Mouse (Mus musculus) heart, embryonic 11.5 days (tissue): ENCODE data around the gene Pdzd2. TPM values are rescaled to one million over a fixed set of nuclear protein-coding genes. Genes with fewer than 3 reads are reported as not detected.

Experiments used
- ATAC-seq: fragments of 200-750 bp; cut with Nextera tagmentation; replicated peaks from 2 replicates; pipeline ENCODE4 v1.8.0; 2017; ENCODE audit warnings: moderate library complexity; ENCODE audit not compliant: insufficient number of reproducible peaks, low FRiP score, low TSS enrichment
- H3K27ac ChIP-seq: fragments of 300-500 bp; sonication (generic); 2 replicates; pipeline ENCODE4 v1.5.1; 2014; ENCODE audit warnings: mild to moderate bottlenecking, low read depth, low read length
- H3K27me3 ChIP-seq: fragments of 300-500 bp; sonication (generic); 2 replicates; pipeline ENCODE4 v1.6.1; 2014; ENCODE audit warnings: mild to moderate bottlenecking, low read length, mixed read lengths; ENCODE audit not compliant: control insufficient read depth, insufficient read depth
- H3K36me3 ChIP-seq: fragments of 300-500 bp; sonication (generic); 2 replicates; pipeline ENCODE4 v1.6.1; 2014; ENCODE audit warnings: mild to moderate bottlenecking, low read length, moderate library complexity, mixed read lengths; ENCODE audit not compliant: control insufficient read depth, insufficient read depth
- H3K4me1 ChIP-seq: fragments of 300-500 bp; sonication (generic); 2 replicates; pipeline ENCODE4 v1.6.1; 2014; ENCODE audit warnings: low read length; ENCODE audit not compliant: control insufficient read depth, insufficient read depth
- H3K4me2 ChIP-seq: fragments of 300-500 bp; sonication (generic); 2 replicates; pipeline ENCODE4 v1.6.1; 2014; ENCODE audit warnings: mild to moderate bottlenecking, moderate library complexity
- H3K4me3 ChIP-seq: fragments of 300-500 bp; sonication (generic); 2 replicates; pipeline ENCODE4 v1.5.1; 2014; ENCODE audit warnings: low read depth, low read length
- H3K9ac ChIP-seq: fragments of 300-500 bp; sonication (generic); 2 replicates; pipeline ENCODE4 v1.6.1; 2014; ENCODE audit warnings: mild to moderate bottlenecking, low read depth, low read length, moderate library complexity
- H3K9me3 ChIP-seq: fragments of 300-500 bp; sonication (generic); replicated peaks from 2 replicates; pipeline ENCODE4 v1.6.1; 2016; ENCODE audit warnings: low read length; ENCODE audit not compliant: control insufficient read depth
- WGBS: fragments of 180-500 bp; shearing (Covaris S2); extraction: QIAGEN DNeasy Blood & Tissue Kit; methylation state at CpG from one replicate; pipeline ENCODE4 v1.1.7; 2014; ENCODE audit not compliant: insufficient replicate concordance; 5-methylcytosine and 5-hydroxymethylcytosine counted together
- polyA plus RNA-seq: library from polyadenylated mRNA; unstranded; fragments of >200 nt; fragmentation: Nextera tagmentation; extraction: Ambion mirVana; gene quantifications from 2 replicates; pipeline ENCODE4 v1.2.1, GENCODE M21; 2014

Gene Pdzd2
- polyA plus RNA-seq, 1 experiment from 2014 or later: 12.5 TPM

GRCm38 (mm10) chr15:12560505-12560904 is 179.2 kb downstream of the Pdzd2 start:
- Histone ChIP-seq H3K9ac (no peak overlapping the region), H3K9me3 (no peaks in the 10 kb centered on the region), H3K4me1 (no peaks in the 10 kb centered on the region), H3K4me3 (no peak overlapping the region), H3K4me2 (no peak overlapping the region), H3K27me3 (no peaks in the 10 kb centered on the region), H3K27ac (no peak overlapping the region), H3K36me3 (no peaks in the 10 kb centered on the region)
- no peak for ATAC-seq
- 29% methylated on average over 8 of the region's 8 CpGs for WGBS

- Histone ChIP-seq H3K4me2 (no peak overlapping the region), H3K9ac (no peak overlapping the region), H3K4me3 (no peak overlapping the region), H3K4me1 (no peaks in the 10 kb centered on the region), H3K27ac (no peak overlapping the region), H3K27me3 (no peaks in the 10 kb centered on the region), H3K9me3 (no peaks in the 10 kb centered on the region), H3K36me3 (no peaks in the 10 kb centered on the region)
- WGBS: 67% methylated on average over 11 of the region's 11 CpGs
- no peak for ATAC-seq
Measured at GRCm38 (mm10) chr15:12557663-12558436, 181.9 kb downstream of the Pdzd2 start.

GRCm38 (mm10) chr15:12553211-12553610 is 186.5 kb downstream of the Pdzd2 start:
- no peak overlapping the region for H3K4me2 ChIP-seq
- no peak overlapping the region for H3K27ac ChIP-seq
- no peak overlapping the region for H3K4me3 ChIP-seq

GRCm38 (mm10) chr15:12550919-12551318 is 188.8 kb downstream of the Pdzd2 start:
- no peaks in the 10 kb centered on the region for H3K9me3 ChIP-seq
- H3K4me3 ChIP-seq: no peak overlapping the region
- H3K36me3 ChIP-seq: no peaks in the 10 kb centered on the region
- no peak overlapping the region for H3K27ac ChIP-seq
- H3K27me3 ChIP-seq: no peaks in the 10 kb centered on the region
- 24% methylated on average over 3 of the region's 3 CpGs for WGBS
- no peak for ATAC-seq
- no peak overlapping the region for H3K9ac ChIP-seq
- peak overlapping the region; percentile 94; the same call in 1 of the 2 replicates for H3K4me2 ChIP-seq
- peaks cover 13% of the 10 kb centered on the region for H3K4me1 ChIP-seq

More at GRCm38 (mm10) chr15:12553211-12553610, 186.5 kb downstream of the Pdzd2 start:
- Histone ChIP-seq H3K27me3 (no peaks in the 10 kb centered on the region), H3K9me3 (no peaks in the 10 kb centered on the region), H3K4me1 (peaks cover 9% of the 10 kb centered on the region), H3K9ac (no peak overlapping the region), H3K36me3 (no peaks in the 10 kb centered on the region)
- 57% methylated on average over 3 of the region's 3 CpGs for WGBS
- ATAC-seq: no peak

GRCm38 (mm10) chr15:12550376-12550775 is 189.3 kb downstream of the Pdzd2 start:
- Histone ChIP-seq H3K9ac (no peak overlapping the region), H3K36me3 (no peaks in the 10 kb centered on the region), H3K9me3 (no peaks in the 10 kb centered on the region), H3K4me1 (peaks cover 13% of the 10 kb centered on the region), H3K27me3 (no peaks in the 10 kb centered on the region), H3K4me3 (no peak overlapping the region; the same call in 1 of the 2 replicates), H3K27ac (no peak overlapping the region), H3K4me2 (peak overlapping the region; percentile 94)
- no peak for ATAC-seq
- WGBS: 29% methylated on average over 9 of the region's 9 CpGs

- peak; percentile 64; the same call in 1 of the 2 replicates for ATAC-seq
- no peak overlapping the region for H3K27ac ChIP-seq
- H3K27me3 ChIP-seq: no peaks in the 10 kb centered on the region
- under 1% methylated on average over 13 of the region's 13 CpGs for WGBS
- peaks cover 18% of the 10 kb centered on the region for H3K4me1 ChIP-seq
- H3K9me3 ChIP-seq: no peaks in the 10 kb centered on the region
- no peaks in the 10 kb centered on the region for H3K36me3 ChIP-seq
- peak overlapping the region; percentile 94 for H3K4me2 ChIP-seq
- H3K9ac ChIP-seq: peak overlapping the region; percentile 63; the same call in 1 of the 2 replicates
- H3K4me3 ChIP-seq: peak overlapping the region; percentile 56
Measured at GRCm38 (mm10) chr15:12549919-12550305, 189.8 kb downstream of the Pdzd2 start.

GRCm38 (mm10) chr15:12549271-12549918 is 190.3 kb downstream of the Pdzd2 start:
- no peak overlapping the region for H3K27ac ChIP-seq
- ATAC-seq: no peak
- H3K9me3 ChIP-seq: no peaks in the 10 kb centered on the region
- no peaks in the 10 kb centered on the region for H3K27me3 ChIP-seq
- peak overlapping the region; percentile 56 for H3K4me3 ChIP-seq
- peaks cover 19% of the 10 kb centered on the region for H3K4me1 ChIP-seq
- WGBS: 0% methylated on average over 28 of the region's 28 CpGs
- H3K9ac ChIP-seq: peak overlapping the region; percentile 63
- no peaks in the 10 kb centered on the region for H3K36me3 ChIP-seq
- H3K4me2 ChIP-seq: peak overlapping the region; percentile 94

- H3K4me3 ChIP-seq: peak overlapping the region; percentile 56
- no peaks in the 10 kb centered on the region for H3K27me3 ChIP-seq
- peaks cover 19% of the 10 kb centered on the region for H3K4me1 ChIP-seq
- H3K27ac ChIP-seq: no peak overlapping the region
- peak overlapping the region; percentile 63; the same call in 1 of the 2 replicates for H3K9ac ChIP-seq
- peak overlapping the region; percentile 94 for H3K4me2 ChIP-seq
- WGBS: 45% methylated on average over 4 of the region's 4 CpGs
- H3K36me3 ChIP-seq: no peaks in the 10 kb centered on the region
- no peak for ATAC-seq
- H3K9me3 ChIP-seq: no peaks in the 10 kb centered on the region
Measured at GRCm38 (mm10) chr15:12548696-12549095, 191.0 kb downstream of the Pdzd2 start.
